Mouse (Mus musculus) cerebral cortex, adult 2 months (tissue): Measurements from ENCODE around the gene Ftl1-ps1.

ENCODE experiments used
- WGBS: fragments of 180-500 bp; shearing (Covaris S2); methylation state at CpG from one replicate; pipeline ENCODE4 v1.1.7; 2018; 5-methylcytosine and 5-hydroxymethylcytosine counted together

The Ftl1-ps1 gene

GRCm38 (mm10) chr13:74399298-74399839, at the start of gene Ftl1-ps1:
TSS of gene Ftl1-ps1 (plus strand) at chr13:74399694.
- 16% methylated on average over 11 of the region's 11 CpGs for WGBS

DNA sequence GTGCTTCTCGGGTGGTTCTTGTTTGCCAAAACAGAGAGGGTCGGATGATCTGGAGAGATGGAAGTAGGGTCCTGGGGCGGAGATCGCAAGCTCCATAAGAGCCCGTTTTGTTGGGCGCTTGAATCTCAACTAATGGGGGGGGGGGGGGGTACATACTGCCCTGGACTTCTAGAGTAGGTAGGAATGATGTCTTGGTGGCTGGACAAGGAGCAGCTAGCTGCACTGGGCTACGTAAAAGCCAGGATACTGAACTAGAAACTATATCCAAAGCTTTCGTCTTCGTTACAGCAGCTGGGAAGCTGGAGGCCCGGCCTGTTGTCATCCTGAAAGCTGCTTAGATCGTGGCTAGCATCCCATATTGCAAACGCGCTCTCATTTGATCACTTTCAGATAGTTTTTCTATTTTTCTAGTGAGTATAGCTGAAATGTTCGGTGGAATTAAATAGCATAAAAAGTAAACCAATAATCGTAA, 49.0 kb upstream of the Ftl1-ps1 start:
- WGBS: 3% methylated on average over 15 of the region's 15 CpGs

GRCm38 (mm10) chr13:74356491-74356890, 43.0 kb upstream of the Ftl1-ps1 start:
- WGBS: 63% methylated on average over 13 of the region's 13 CpGs

DNA sequence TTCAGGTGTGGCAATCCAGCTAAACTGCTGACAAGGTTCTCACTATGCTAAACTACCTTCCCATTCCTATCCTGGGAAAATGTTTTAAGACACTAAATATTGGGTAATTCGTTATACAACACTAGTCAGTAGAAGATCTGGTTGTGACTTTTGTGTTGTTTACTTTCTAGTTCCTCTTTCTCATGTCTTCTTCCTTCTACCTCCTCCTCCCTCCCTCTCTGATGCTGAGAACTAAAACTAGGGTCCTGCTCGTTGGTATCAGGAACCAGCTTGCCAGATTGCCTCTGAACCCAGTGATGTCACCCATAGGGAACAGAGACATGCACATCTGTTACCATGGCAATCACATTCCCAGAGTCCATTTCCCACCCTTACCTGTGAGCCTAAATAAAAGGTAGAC, 37.3 kb upstream of the Ftl1-ps1 start:
- 50% methylated on average over 2 of the region's 2 CpGs for WGBS

- WGBS: 86% methylated on average over 13 of the region's 13 CpGs
Measured at GRCm38 (mm10) chr13:74363176-74363858, 36.2 kb upstream of the Ftl1-ps1 start.

GRCm38 (mm10) chr13:74363859-74364235, 35.6 kb upstream of the Ftl1-ps1 start, which contains the start of gene Lrrc14b:
TSS of gene Lrrc14b (minus strand) at chr13:74364005.
- whole genome bisulfite sequencing: 34% methylated on average over 8 of the region's 8 CpGs

- WGBS: 53% methylated on average over 10 of the region's 10 CpGs
Measured at GRCm38 (mm10) chr13:74381533-74382276, 17.8 kb upstream of the Ftl1-ps1 start.

DNA sequence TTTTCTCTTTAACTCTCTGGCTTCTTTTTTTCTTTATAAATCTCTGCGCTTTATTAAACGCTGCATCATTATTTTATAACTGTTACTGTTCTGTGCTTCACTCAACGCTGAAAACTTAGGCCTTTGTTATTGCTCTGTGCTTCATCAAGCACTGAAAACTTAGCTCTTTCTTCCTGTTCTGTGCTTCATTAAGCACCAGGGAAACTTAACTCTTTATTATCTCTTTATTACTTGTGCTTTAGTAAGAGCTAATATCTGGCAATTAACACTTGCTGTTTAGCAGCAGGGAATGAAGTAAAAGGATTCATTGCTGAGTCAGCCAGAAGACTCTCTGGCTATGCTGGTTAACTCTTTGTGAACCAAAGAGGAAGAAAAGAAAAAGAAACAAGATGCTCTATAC, 17.2 kb upstream of the Ftl1-ps1 start:
- 35% methylated on average over 3 of the region's 3 CpGs for WGBS

GRCm38 (mm10) chr13:74389730-74390129, 9.8 kb upstream of the Ftl1-ps1 start:
- 50% methylated on average over 6 of the region's 6 CpGs for WGBS

GRCm38 (mm10) chr13:74390371-74390990, 9.0 kb upstream of the Ftl1-ps1 start, which contains the start of gene Zfp72:
TSS of gene Zfp72 (minus strand) at chr13:74390836.
- WGBS: under 1% methylated on average over 14 of the region's 14 CpGs

GRCm38 (mm10) chr13:74391156-74391555, 8.3 kb upstream of the Ftl1-ps1 start:
- 73% methylated on average over 2 of the region's 2 CpGs for WGBS

DNA sequence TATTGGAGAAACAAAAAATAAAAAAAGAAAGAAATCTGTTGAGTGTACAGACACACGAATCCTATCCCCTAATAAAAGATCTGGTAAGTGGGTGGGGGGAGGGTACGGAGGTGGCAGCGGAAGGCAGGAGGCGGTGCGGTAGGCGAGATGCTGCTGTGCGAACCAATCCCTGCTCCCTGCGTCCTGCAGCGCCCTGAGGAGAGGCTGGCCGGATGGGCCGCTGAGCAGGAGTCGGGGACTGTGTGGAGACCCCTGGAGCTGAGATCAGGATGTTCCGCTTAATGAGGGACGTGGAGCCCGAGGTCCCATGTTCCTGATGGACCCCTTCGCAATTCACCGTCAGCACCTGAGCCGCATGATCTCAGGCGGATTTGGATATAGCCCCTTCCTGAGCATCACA, 40.4 kb downstream of the Ftl1-ps1 start:
- WGBS: 30% methylated on average over 19 of the region's 19 CpGs
